Mouse (Mus musculus): ENCODE measurements around the gene Iqce.

Iqce gene

GRCm38 (mm10) chr5:140662741-140663592, 39.2 kb downstream of the Iqce start:
- DNase-seq (ENCODE audit: extremely low spot score, low spot score) = no peak

- DNase-seq (ENCODE audit: extremely low spot score, low spot score) = no peak
These were observed 40.1 kb downstream of the Iqce start for GRCm38 (mm10) chr5:140661875-140662643.

GRCm38 (mm10) chr5:140661427-140661826, 40.8 kb downstream of the Iqce start:
- no peak for DNase-seq (ENCODE audit: extremely low spot score, low spot score)

GRCm38 (mm10) chr5:140660398-140660797, 41.8 kb downstream of the Iqce start:
- DNase-seq (ENCODE audit: extremely low spot score, low spot score) = no peak

GRCm38 (mm10) chr5:140659607-140660272, 42.4 kb downstream of the Iqce start:
- no peak for DNase-seq (ENCODE audit: extremely low spot score, low spot score)

GRCm38 (mm10) chr5:140654096-140654845, 47.9 kb downstream of the Iqce start:
- no peak for DNase-seq (ENCODE audit: extremely low spot score, low spot score)

- DNase-seq (ENCODE audit: extremely low spot score, low spot score) = no peak
These were observed 49.6 kb downstream of the Iqce start for GRCm38 (mm10) chr5:140652587-140652986.

- no peak for DNase-seq (ENCODE audit: extremely low spot score, low spot score)
These were observed 50.9 kb downstream of the Iqce start for GRCm38 (mm10) chr5:140651231-140651630.

- no peak for DNase-seq (ENCODE audit: extremely low spot score, low spot score)
These were observed 52.2 kb downstream of the Iqce start for GRCm38 (mm10) chr5:140649881-140650414.

- DNase-seq (ENCODE audit: extremely low spot score, low spot score) = peak; percentile 98
These were observed 53.0 kb downstream of the Iqce start for GRCm38 (mm10) chr5:140649101-140649667.

GRCm38 (mm10) chr5:140648519-140649100, 53.6 kb downstream of the Iqce start, which contains the start of gene Ttyh3:
Gene Ttyh3, minus strand, starts transcription at chr5:140649031.
- no peak for DNase-seq (ENCODE audit: extremely low spot score, low spot score)

GRCm38 (mm10) chr5:140647821-140648518, 54.2 kb downstream of the Iqce start:
- no peak for DNase-seq (ENCODE audit: extremely low spot score, low spot score)

- DNase-seq (ENCODE audit: extremely low spot score, low spot score) = no peak
These were observed 55.0 kb downstream of the Iqce start for GRCm38 (mm10) chr5:140647031-140647760.

GRCm38 (mm10) chr5:140646171-140646570, 56.0 kb downstream of the Iqce start:
- no peak for DNase-seq (ENCODE audit: extremely low spot score, low spot score)

- DNase-seq (ENCODE audit: extremely low spot score, low spot score) = no peak
These were observed 56.7 kb downstream of the Iqce start for GRCm38 (mm10) chr5:140645454-140645853.

- DNase-seq (ENCODE audit: extremely low spot score, low spot score) = no peak
These were observed 57.4 kb downstream of the Iqce start for GRCm38 (mm10) chr5:140644702-140645201.

- DNase-seq (ENCODE audit: extremely low spot score, low spot score) = no peak
These were observed 57.9 kb downstream of the Iqce start for GRCm38 (mm10) chr5:140644263-140644662.

- no peak for DNase-seq (ENCODE audit: extremely low spot score, low spot score)
These were observed 60.1 kb downstream of the Iqce start for GRCm38 (mm10) chr5:140642076-140642475.
